Mouse (Mus musculus): ENCODE results near the gene Ifitm2.

GRCm38 (mm10) chr7:140905642-140906081 is 50.1 kb downstream of the Ifitm2 start:
- no peak for TF ChIP-seq CTCF (IDR thresholded peaks at IDR 0.05; ENCODE audit: borderline replicate concordance, insufficient read depth, low read depth, low read length)
- no peak for TF ChIP-seq POLR2A (IDR thresholded peaks at IDR 0.05; ENCODE audit: borderline replicate concordance, insufficient read depth, low read length)
